Mouse (Mus musculus) embryonic facial prominence, embryonic 14.5 days (tissue): ENCODE measurements around the gene Dmtf1. TPM values are rescaled to one million over a fixed set of nuclear protein-coding genes. Genes with fewer than 3 reads are reported as not detected.

ENCODE experiments used
- ATAC-seq: fragments of 200-750 bp; cut with Nextera tagmentation; 2 replicates; pipeline ENCODE4 v1.8.0; 2017; ENCODE audit warnings: low read depth, moderate number of reproducible peaks, moderate TSS enrichment
- DNase-seq: peaks from one replicate; pipeline ENCODE4 v3.0.0-alpha.2; 2015; ENCODE audit warnings: low spot score
- H3K27ac ChIP-seq: fragments of 300-500 bp; sonication (generic); replicated peaks from 2 replicates; pipeline ENCODE4 v1.5.1; 2014; ENCODE audit warnings: low read depth, mild to moderate bottlenecking, low read length, moderate library complexity
- H3K27me3 ChIP-seq: fragments of 300-500 bp; sonication (generic); replicated peaks from 2 replicates; pipeline ENCODE4 v1.6.1; 2014; ENCODE audit warnings: low read length; ENCODE audit not compliant: control insufficient read depth, insufficient read depth
- H3K36me3 ChIP-seq: fragments of 300-500 bp; sonication (generic); 2 replicates; pipeline ENCODE4 v1.6.1; 2014; ENCODE audit warnings: low read length, mixed read lengths; ENCODE audit not compliant: control insufficient read depth, insufficient read depth
- H3K4me1 ChIP-seq: fragments of 300-500 bp; sonication (generic); 2 replicates; pipeline ENCODE4 v1.6.1; 2014; ENCODE audit warnings: antibody characterized with exemption, low read length; ENCODE audit not compliant: control insufficient read depth, insufficient read depth
- H3K4me2 ChIP-seq: fragments of 300-500 bp; sonication (generic); 2 replicates; pipeline ENCODE4 v1.6.1; 2014; ENCODE audit warnings: low read depth, mild to moderate bottlenecking, low read length, moderate library complexity, mixed read lengths
- H3K4me3 ChIP-seq: fragments of 300-500 bp; sonication (generic); 2 replicates; pipeline ENCODE4 v1.5.1; 2014; ENCODE audit warnings: low read depth, mild to moderate bottlenecking, low read length
- H3K9ac ChIP-seq: fragments of 300-500 bp; sonication (generic); 2 replicates; pipeline ENCODE4 v1.6.1; 2014; ENCODE audit warnings: low read depth, mild to moderate bottlenecking, low read length, moderate library complexity, mixed read lengths
- H3K9me3 ChIP-seq: fragments of 300-500 bp; sonication (generic); 2 replicates; pipeline ENCODE4 v1.6.1; 2016; ENCODE audit warnings: low read length; ENCODE audit not compliant: control insufficient read depth
- WGBS: fragments of 180-500 bp; shearing (Covaris S2); extraction: QIAGEN DNeasy Blood & Tissue Kit; methylation state at CpG from one replicate; pipeline ENCODE4 v1.1.7; 2014; 5-methylcytosine and 5-hydroxymethylcytosine counted together
- polyA plus RNA-seq: library from polyadenylated mRNA; unstranded; fragments of >200 nt; fragmentation: Nextera tagmentation; extraction: Ambion mirVana; gene quantifications from 2 replicates; pipeline ENCODE4 v1.2.1, GENCODE M21; 2014

Dmtf1 gene
- polyA plus RNA-seq, 1 experiment from 2014 or later, result 50.0 TPM

DNA sequence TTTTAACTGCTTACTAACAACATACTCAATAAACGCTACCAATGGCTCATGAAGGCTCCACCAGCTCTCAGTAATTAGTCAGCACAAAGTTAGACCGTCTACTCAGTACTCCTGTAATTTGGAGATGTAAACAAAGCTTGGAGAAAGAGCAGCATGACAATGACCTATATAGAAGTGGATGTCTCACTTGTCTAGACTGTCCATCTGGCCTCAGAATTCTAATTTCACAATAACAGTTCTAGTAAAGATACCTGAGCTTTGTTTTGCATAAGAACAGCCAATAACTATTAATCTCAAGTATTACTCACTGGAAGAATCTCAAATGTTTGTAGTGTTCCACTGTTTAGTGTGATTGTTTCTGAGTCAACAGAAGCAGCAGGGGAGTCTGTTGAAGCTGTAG, 37.4 kb downstream of the Dmtf1 start:
- 84% methylated on average over 2 of the region's 2 CpGs for WGBS
- Histone ChIP-seq H3K27me3 (no peaks in the 10 kb centered on the region), H3K9me3 (no peaks in the 10 kb centered on the region), H3K4me3 (no peak overlapping the region), H3K9ac (no peak overlapping the region), H3K27ac (no peak overlapping the region), H3K36me3 (peaks cover 89% of the 10 kb centered on the region), H3K4me2 (no peak overlapping the region), H3K4me1 (no peaks in the 10 kb centered on the region)
- ATAC-seq (no peak), DNase-seq (no peak)

DNA sequence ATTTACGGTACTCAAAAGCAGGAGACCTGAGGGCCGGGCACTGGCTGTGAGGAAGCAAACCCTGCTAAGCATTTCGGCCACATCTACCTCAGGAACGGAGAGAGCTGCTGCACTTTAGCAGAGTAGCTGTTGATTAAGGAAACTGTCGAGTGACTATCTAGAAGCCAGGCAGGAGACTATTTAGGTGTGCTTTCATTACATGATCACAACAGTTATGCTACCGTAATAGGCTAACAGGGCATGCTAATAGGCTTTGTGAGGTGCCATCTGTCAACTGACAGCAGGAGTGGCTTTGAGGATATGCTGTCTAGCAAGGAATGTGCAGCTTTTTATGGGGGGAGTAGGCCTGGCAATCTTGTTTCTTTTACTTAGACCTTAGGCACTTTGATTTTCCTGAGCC, 47.4 kb downstream of the Dmtf1 start:
- no peaks in the 10 kb centered on the region for H3K9me3 ChIP-seq
- H3K9ac ChIP-seq, result no peak overlapping the region
- H3K27me3 ChIP-seq, result no peaks in the 10 kb centered on the region
- no peak overlapping the region for H3K27ac ChIP-seq
- H3K4me3 ChIP-seq, result no peak overlapping the region
- H3K36me3 ChIP-seq, result peaks cover 26% of the 10 kb centered on the region
- H3K4me2 ChIP-seq, result no peak overlapping the region
- ATAC-seq (no peak), DNase-seq (no peak)
- 44% methylated on average over 6 of the region's 6 CpGs for WGBS
- no peaks in the 10 kb centered on the region for H3K4me1 ChIP-seq

DNA sequence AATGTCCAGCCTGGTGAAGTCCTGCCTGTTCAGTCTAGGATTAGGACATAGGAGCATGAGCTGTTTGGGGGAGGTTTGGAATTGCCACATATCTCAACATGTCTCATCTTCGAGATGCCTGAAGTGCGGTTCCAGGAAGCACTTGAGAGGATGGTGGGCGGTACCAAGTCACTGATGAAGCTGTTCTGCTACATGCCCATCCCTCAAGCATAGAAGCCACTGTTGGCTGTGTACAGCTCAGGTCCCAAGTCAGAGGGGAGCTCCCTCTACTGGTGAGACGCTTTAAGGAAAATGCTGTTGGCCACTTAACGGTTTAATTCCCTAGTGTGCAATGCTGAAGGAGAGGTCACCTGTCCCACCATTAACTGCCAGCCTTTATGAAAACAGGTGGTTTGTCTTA, 49.8 kb downstream of the Dmtf1 start:
- Histone ChIP-seq H3K36me3 (peaks cover 5% of the 10 kb centered on the region; the same call in 1 of the 2 replicates), H3K9me3 (no peaks in the 10 kb centered on the region), H3K27me3 (no peaks in the 10 kb centered on the region), H3K4me1 (no peaks in the 10 kb centered on the region), H3K4me3 (no peak overlapping the region), H3K9ac (no peak overlapping the region), H3K4me2 (no peak overlapping the region), H3K27ac (no peak overlapping the region)
- DNase-seq (peak; percentile 62), ATAC-seq (peak; percentile 81)
- WGBS, result 16% methylated on average over 5 of the region's 5 CpGs

DNA sequence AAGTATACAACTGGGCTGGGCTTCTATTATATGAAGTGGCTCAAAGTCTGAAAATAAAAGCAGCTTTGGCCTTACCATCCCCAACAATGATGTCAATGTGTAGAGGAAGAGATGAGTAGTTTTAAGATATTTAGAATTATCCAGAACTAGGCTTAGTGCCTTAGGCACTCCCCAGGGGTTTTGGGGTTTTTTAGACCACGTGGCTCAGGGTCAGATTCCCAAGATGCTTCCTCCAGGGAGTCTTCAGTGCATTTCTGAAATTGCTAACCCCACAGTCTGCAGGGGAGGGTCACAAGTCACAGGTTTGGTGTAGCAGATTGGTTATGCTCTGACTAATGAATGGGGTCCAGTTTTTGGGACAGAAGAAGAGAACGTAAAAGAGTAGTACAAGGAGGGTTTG, 50.3 kb downstream of the Dmtf1 start:
- 0 out of 2 replicates have a peak, but pooled peaks cover 1% of the 10 kb centered on the region for H3K36me3 ChIP-seq
- no peaks in the 10 kb centered on the region for H3K9me3 ChIP-seq
- no peak overlapping the region for H3K27ac ChIP-seq
- WGBS, result 54% methylated on average over 2 of the region's 2 CpGs
- no peaks in the 10 kb centered on the region for H3K27me3 ChIP-seq
- no peak for ATAC-seq
- no peak overlapping the region for H3K4me3 ChIP-seq
- no peak overlapping the region for H3K4me2 ChIP-seq
- no peak overlapping the region for H3K9ac ChIP-seq
- H3K4me1 ChIP-seq, result no peaks in the 10 kb centered on the region
- no peak for DNase-seq

DNA sequence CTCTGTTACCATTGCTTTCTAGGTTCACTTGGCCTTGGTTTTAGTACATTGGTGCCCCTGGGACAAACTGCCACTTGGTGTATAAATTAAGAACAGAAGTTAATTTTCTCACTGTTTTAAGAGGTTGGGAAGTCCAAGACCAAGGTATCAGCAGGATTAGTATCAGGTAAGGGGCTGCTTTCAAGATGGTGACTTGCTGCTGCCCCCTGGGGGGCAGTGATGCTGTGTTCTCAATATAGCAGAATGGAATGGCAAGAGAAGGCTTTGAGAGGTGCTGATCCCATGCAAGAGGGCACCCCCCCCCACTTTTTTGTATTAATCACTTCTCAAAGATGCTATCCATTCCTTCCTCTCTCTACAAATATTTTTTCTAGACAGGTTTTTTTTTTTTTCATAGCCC, 52.0 kb downstream of the Dmtf1 start:
- Histone ChIP-seq H3K9ac (no peak overlapping the region), H3K4me1 (no peaks in the 10 kb centered on the region), H3K27ac (no peak overlapping the region), H3K36me3 (no peaks in the 10 kb centered on the region), H3K4me3 (no peak overlapping the region), H3K9me3 (no peaks in the 10 kb centered on the region), H3K4me2 (no peak overlapping the region), H3K27me3 (no peaks in the 10 kb centered on the region)
- ATAC-seq (no peak), DNase-seq (no peak)

DNA sequence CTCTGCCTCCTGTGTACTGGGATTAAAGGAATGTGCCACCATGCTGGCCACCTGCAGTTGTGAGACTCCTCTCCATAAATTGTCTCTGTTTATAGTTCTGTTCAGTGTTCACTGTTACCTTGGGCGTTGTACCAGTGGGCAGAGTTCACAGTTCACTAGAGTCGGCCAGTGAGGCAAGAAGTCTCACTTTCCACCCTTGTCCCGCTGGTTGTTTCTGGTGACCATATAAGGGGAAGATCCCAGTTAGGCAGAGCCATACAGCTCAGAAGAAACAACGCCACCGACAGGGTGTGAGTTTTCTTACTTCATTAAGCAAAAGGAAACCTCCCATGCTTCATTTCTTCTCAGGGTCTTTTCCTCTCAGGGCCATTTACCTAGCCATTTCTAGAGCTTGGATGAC, 53.1 kb downstream of the Dmtf1 start:
- no peak for ATAC-seq
- Histone ChIP-seq H3K9me3 (no peaks in the 10 kb centered on the region), H3K4me3 (no peak overlapping the region)

DNA sequence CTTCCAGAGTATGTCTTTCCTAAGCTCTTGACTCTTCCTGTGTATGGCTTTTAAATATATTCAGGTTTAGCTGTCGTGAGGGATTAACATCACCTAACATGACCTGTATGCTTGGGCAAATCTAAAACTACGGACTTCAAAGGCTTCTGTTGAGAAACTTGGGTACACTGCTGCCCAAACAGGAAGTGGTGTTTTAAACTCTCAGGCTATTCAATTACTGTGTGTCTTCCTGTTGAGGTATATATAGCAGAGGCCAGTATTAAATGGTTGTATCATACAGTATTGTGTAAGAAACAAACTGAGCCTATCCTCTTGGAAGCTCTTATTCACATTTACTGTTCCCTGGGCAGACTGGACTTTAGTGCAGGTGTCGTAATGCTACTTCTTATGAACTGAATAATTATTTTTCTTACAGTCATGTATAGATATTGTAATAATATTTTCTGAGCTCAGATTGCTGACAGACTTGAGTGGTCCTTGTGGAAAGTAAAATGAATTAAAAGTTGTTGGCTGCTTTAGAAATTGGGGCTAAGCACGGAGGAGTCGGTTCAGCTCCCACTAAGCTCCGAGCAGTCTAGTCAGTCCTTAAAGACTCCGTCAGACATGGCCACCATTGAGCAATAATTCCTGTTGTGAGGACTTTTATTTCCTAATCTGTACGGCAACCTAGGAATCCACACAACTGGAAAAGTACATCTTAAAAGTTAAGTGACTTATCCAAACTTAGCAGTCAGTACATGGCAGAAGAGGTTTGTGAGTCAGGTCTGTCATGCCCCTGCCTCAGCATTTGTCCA, 54.1 kb downstream of the Dmtf1 start:
- Histone ChIP-seq H3K4me1 (no peaks in the 10 kb centered on the region), H3K9me3 (no peaks in the 10 kb centered on the region), H3K27me3 (peaks cover 4% of the 10 kb centered on the region), H3K4me3 (no peak overlapping the region), H3K9ac (no peak overlapping the region), H3K27ac (no peak overlapping the region), H3K4me2 (no peak overlapping the region), H3K36me3 (no peaks in the 10 kb centered on the region)
- WGBS, result 71% methylated on average over 8 of the region's 8 CpGs
- ATAC-seq (no peak), DNase-seq (no peak)

More for the DNA sequence above, 53.1 kb downstream of the Dmtf1 start:
- DNase-seq, result no peak
- Histone ChIP-seq H3K36me3 (no peaks in the 10 kb centered on the region), H3K27me3 (no peaks in the 10 kb centered on the region), H3K4me1 (no peaks in the 10 kb centered on the region), H3K4me2 (no peak overlapping the region), H3K9ac (no peak overlapping the region), H3K27ac (no peak overlapping the region)
- WGBS, result 87% methylated on average over 5 of the region's 5 CpGs

DNA sequence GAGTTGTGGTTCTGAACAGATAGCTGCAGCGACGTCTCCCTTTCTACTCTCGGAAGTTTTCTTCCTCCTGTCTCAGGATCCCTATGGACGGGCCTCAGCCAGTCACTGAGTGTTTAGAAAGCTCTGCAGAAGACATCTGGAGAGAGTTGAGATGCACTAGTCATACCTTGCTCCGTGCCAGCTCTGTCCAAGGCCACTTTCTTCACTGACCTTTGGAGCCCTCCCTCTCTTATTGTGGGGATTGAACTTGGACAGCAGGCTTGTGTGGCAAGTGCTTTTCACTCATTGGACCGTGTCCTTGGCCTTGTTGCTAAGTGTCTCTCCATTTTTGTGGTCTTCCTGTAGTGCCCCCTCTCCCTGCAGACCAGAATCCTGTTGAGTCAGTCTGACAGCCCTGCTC, 54.8 kb downstream of the Dmtf1 start:
- Histone ChIP-seq H3K27me3 (peaks cover 9% of the 10 kb centered on the region), H3K4me2 (no peak overlapping the region), H3K4me3 (no peak overlapping the region), H3K27ac (no peak overlapping the region), H3K4me1 (no peaks in the 10 kb centered on the region), H3K36me3 (no peaks in the 10 kb centered on the region), H3K9ac (no peak overlapping the region), H3K9me3 (no peaks in the 10 kb centered on the region)
- ATAC-seq, result no peak
- no peak for DNase-seq
- WGBS, result 78% methylated on average over 6 of the region's 6 CpGs

DNA sequence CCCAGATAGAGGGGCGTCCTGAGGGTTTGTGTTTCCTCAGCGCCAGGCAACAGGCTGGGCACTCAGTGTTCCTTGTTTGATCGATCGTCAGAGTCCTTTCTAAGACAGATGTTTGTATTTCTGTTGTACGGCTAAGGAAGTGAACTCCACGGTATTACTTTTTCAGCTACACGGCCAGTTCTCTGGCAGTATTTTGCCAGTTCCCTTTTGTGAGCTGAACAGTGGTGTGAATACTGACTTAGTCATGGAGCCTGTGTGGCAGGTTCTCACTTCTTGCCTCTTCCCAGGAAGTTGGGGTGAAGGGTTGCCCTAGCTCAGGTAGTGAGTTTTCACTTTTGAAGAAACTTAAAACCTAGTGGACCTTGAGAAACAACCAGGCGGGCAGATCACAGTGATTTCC, 57.6 kb downstream of the Dmtf1 start:
- Histone ChIP-seq H3K9me3 (no peaks in the 10 kb centered on the region), H3K36me3 (no peaks in the 10 kb centered on the region), H3K27ac (no peak overlapping the region), H3K4me3 (no peak overlapping the region), H3K4me1 (no peaks in the 10 kb centered on the region), H3K9ac (no peak overlapping the region), H3K27me3 (peaks cover 18% of the 10 kb centered on the region), H3K4me2 (no peak overlapping the region)
- ATAC-seq (no peak), DNase-seq (no peak)
- 82% methylated on average over 8 of the region's 8 CpGs for WGBS
